Mouse (Mus musculus) erythroid progenitor cell, adult 5-6 weeks (primary cell): Measurements from ENCODE around the gene Steap1. TPM values are rescaled to one million over a fixed set of nuclear protein-coding genes. Genes with fewer than 3 reads are reported as not detected.

ENCODE experiments used
- ATAC-seq: replicated peaks from 2 replicates; pipeline ENCODE4 v1.8.0; 2016; ENCODE audit warnings: moderate number of reproducible peaks, mild to moderate bottlenecking, moderate TSS enrichment, inconsistent platforms; ENCODE audit not compliant: poor library complexity, low FRiP score, severe bottlenecking
- total RNA-seq, 2 experiments: library from RNA; stranded (forward) in 1 of 2; stranded (reverse) in 1 of 2; fragments of 150-400 nt in 1 of 2; fragments of 186-747, 209-891 nt in 1 of 2; gene quantifications; 2 replicates each; pipeline versions ENCODE4 v1.2.3 to v1.2.4; 2015 to 2017; ENCODE audit warnings: low replicate concordance in 2 of 2

Steap1 gene
- total RNA-seq, 2 experiments from 2014 or later: not detected

- no peak for ATAC-seq
Measured at GRCm38 (mm10) chr5:5688945-5689540, 60.1 kb downstream of the Steap1 start.

- ATAC-seq: no peak
Measured at GRCm38 (mm10) chr5:5688228-5688627, 60.9 kb downstream of the Steap1 start.

GRCm38 (mm10) chr5:5686973-5687372 is 62.2 kb downstream of the Steap1 start:
- no peak for ATAC-seq

Other genes starting within 250 kb of the Steap1 start
- gene Cldn12, start 234.4 kb downstream of the Steap1 start, total RNA-seq (2015; ENCODE audit: low replicate concordance): not detected in 2 replicates
- gene Cldn12, start 234.4 kb downstream of the Steap1 start, total RNA-seq (2017; ENCODE audit: low replicate concordance): 0.77 and 0.83 TPM in 2 replicates
- 8.6 and 9.6 TPM in 2 replicates for gene Gtpbp10, start 189.8 kb downstream of the Steap1 start, total RNA-seq (2015; ENCODE audit: low replicate concordance)
- gene Gtpbp10, start 189.8 kb downstream of the Steap1 start, total RNA-seq (2017; ENCODE audit: low replicate concordance): 0.98 and 9.4 TPM in 2 replicates
- gene Gm8773, start 175.5 kb downstream of the Steap1 start, total RNA-seq (2015; ENCODE audit: low replicate concordance): not detected in 2 replicates
- not detected in 2 replicates for gene Gm8773, start 175.5 kb downstream of the Steap1 start, total RNA-seq (2017; ENCODE audit: low replicate concordance)
- gene Cfap69, start 85.1 kb downstream of the Steap1 start, total RNA-seq (2015; ENCODE audit: low replicate concordance): not detected in 2 replicates
- not detected in 2 replicates for gene Cfap69, start 85.1 kb downstream of the Steap1 start, total RNA-seq (2017; ENCODE audit: low replicate concordance)
- not detected in 2 replicates for gene Steap2, start 54.7 kb downstream of the Steap1 start, total RNA-seq (2015; ENCODE audit: low replicate concordance)
- gene Steap2, start 54.7 kb downstream of the Steap1 start, total RNA-seq (2017; ENCODE audit: low replicate concordance): not detected in 2 replicates